Mouse (Mus musculus) lung, embryonic 16.5 days (tissue): ENCODE measurements around the gene Afap1l2. TPM values are rescaled to one million over a fixed set of nuclear protein-coding genes. Genes with fewer than 3 reads are reported as not detected.
A peak's percentile ranks its signal among the peaks of the same experiment; 100 is the strongest.

Experiments
- ATAC-seq: fragments of 200-750 bp; cut with Nextera tagmentation; 2 replicates; pipeline ENCODE4 v1.8.0; 2017; ENCODE audit warnings: low read depth, mild to moderate bottlenecking, moderate library complexity
- H3K27ac ChIP-seq: fragments of 300-500 bp; sonication (generic); 2 replicates; pipeline ENCODE4 v1.5.1; 2014; ENCODE audit warnings: mild to moderate bottlenecking, control low read depth, low read length
- H3K27me3 ChIP-seq: fragments of 300-500 bp; sonication (generic); 2 replicates; pipeline ENCODE4 v1.6.1; 2014; ENCODE audit warnings: low read depth, low read length, mixed read lengths; ENCODE audit not compliant: control insufficient read depth, insufficient read depth
- H3K36me3 ChIP-seq: fragments of 300-500 bp; sonication (generic); 2 replicates; pipeline ENCODE4 v1.6.1; 2014; ENCODE audit warnings: low read length; ENCODE audit not compliant: control insufficient read depth, insufficient read depth
- H3K4me1 ChIP-seq: fragments of 300-500 bp; sonication (generic); replicated peaks from 2 replicates; pipeline ENCODE4 v1.6.1; 2014; ENCODE audit warnings: low read length, mixed read lengths; ENCODE audit not compliant: control insufficient read depth, insufficient read depth
- H3K4me2 ChIP-seq: fragments of 300-500 bp; sonication (generic); 2 replicates; pipeline ENCODE4 v1.6.1; 2014; ENCODE audit warnings: low read depth, low read length, control low read depth
- H3K4me3 ChIP-seq: fragments of 300-500 bp; sonication (generic); 2 replicates; pipeline ENCODE4 v1.5.1; 2014; ENCODE audit warnings: mild to moderate bottlenecking, low read length, control low read depth
- H3K9ac ChIP-seq: fragments of 300-500 bp; sonication (generic); 2 replicates; pipeline ENCODE4 v1.6.1; 2014; ENCODE audit warnings: low read length, control low read depth
- H3K9me3 ChIP-seq: fragments of 300-500 bp; sonication (generic); 2 replicates; pipeline ENCODE4 v1.6.1; 2016; ENCODE audit warnings: low read length; ENCODE audit not compliant: control insufficient read depth
- WGBS: fragments of 180-500 bp; shearing (Covaris S2); extraction: QIAGEN DNeasy Blood & Tissue Kit; methylation state at CpG from one replicate; pipeline ENCODE4 v1.1.7; 2014; 5-methylcytosine and 5-hydroxymethylcytosine counted together
- polyA plus RNA-seq: library from polyadenylated mRNA; unstranded; fragments of >200 nt; fragmentation: Nextera tagmentation; extraction: Ambion mirVana; gene quantifications from 2 replicates; pipeline ENCODE4 v1.2.1, GENCODE M21; 2015

The Afap1l2 gene
- polyA plus RNA-seq, 1 experiment from 2014 or later: 31.3 TPM

DNA sequence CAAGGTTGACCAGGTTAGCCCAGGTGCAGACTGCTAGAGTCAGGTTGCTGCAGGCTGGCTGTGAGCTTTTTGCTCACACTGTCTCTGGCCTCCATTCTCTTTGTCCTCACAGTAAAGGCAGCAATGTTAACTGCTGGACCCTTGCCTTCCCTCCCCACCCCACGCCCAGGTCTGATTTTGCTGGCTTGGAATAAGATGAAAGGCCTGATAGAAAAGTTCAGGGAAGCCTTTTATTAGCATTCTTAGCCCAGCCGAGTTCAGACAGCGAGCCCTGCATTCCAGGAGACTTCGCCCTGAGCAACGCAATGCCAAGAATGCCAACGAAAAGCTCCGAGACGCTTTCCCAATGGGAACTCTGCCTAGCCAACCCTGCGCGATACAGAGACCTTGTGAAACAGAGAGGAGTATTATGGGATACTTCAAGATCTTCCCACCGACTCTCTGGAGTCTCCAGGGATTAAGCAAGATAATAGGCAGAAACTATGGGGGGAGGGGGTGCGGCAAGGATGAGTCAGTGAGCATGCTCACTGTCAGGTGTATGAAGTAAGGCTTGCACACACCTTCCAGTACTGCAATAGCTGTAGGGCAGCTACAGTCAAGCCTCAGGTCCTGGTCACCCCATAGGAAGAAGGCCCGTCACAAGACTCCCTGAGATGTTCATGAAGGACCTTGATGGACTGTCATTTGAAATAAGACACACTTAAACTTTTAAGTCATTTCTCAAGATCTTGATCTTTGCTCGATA, 17.5 kb downstream of the Afap1l2 start:
- Histone ChIP-seq H3K27me3 (no peaks in the 10 kb centered on the region), H3K27ac (peak overlapping the region; percentile 74), H3K4me1 (peaks cover 47% of the 10 kb centered on the region), H3K36me3 (no peaks in the 10 kb centered on the region), H3K9ac (no peak overlapping the region), H3K9me3 (no peaks in the 10 kb centered on the region), H3K4me3 (no peak overlapping the region), H3K4me2 (no peak overlapping the region)
- 41% methylated on average over 14 of the region's 14 CpGs for WGBS
- ATAC-seq: peak; percentile 55

DNA sequence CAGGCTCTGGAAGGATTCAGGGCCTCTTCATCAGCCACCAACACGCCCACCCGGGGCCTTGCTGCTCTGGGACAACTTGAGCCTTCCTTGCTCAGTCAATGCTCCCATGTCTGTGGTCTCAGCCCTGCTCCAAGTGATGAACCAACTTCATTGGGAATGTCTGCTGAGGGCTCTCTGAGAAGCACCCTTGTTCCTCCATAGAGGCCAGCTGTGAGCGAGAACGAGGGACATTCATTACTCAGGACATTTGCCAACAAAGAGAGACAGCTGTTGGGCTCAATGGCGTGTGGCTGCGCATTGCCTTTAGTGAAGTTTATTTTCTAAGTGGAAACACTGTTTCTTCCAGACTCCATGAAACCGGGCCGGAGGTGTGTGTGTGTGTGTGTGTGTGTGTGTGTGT, 18.9 kb downstream of the Afap1l2 start:
- Histone ChIP-seq H3K27me3 (no peaks in the 10 kb centered on the region), H3K36me3 (no peaks in the 10 kb centered on the region), H3K4me1 (peaks cover 38% of the 10 kb centered on the region), H3K4me2 (no peak overlapping the region), H3K4me3 (no peak overlapping the region), H3K9me3 (no peaks in the 10 kb centered on the region), H3K27ac (peak overlapping the region; percentile 75), H3K9ac (no peak overlapping the region)
- peak; percentile 72 for ATAC-seq
- 58% methylated on average over 8 of the region's 8 CpGs for WGBS

DNA sequence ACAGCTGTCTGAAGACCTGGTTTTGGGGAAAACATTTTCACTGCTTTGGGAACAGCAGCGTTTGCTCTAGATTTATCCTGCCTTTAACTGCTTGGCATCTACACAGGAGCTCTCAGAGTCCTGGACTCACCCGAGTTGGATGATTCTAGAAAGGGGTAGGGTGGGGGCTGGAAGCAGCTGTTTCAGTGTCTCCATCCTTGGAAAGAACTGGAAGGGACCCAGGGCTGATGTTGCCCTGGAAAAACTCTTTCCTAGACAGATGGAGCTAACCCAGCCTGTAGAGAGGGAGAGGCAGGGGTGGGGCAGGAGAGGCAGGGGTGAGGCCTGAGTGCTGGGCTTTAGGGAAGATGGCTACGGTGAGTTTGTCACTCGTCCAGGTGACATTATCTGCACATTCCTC, 23.8 kb downstream of the Afap1l2 start:
- Histone ChIP-seq H3K27me3 (no peaks in the 10 kb centered on the region), H3K9ac (no peak overlapping the region), H3K36me3 (no peaks in the 10 kb centered on the region), H3K4me1 (peaks cover 22% of the 10 kb centered on the region), H3K4me3 (no peak overlapping the region), H3K9me3 (no peaks in the 10 kb centered on the region), H3K4me2 (no peak overlapping the region), H3K27ac (no peak overlapping the region)
- WGBS: 48% methylated on average over 4 of the region's 4 CpGs
- peak; percentile 39 for ATAC-seq

DNA sequence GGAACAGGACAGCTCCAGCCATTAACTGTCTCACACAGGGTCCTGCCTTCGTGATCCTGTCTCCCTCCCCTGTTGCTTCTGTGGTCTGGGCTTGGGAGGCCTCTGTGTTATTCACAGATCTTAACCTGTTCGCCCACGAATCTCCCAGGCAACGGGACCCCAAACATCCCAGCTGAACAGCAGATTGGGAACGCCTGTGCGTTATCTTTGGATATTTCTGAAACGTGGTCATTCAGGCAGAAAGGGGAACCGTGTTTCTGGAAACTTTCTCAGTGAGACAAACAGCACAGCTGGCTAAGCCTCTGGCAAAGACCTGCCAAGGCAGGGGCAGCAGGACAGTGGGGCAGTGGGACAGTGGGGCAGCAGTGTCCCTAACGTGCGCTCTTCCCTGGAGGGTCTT, 24.3 kb downstream of the Afap1l2 start:
- H3K4me1 ChIP-seq: peaks cover 18% of the 10 kb centered on the region
- WGBS: 59% methylated on average over 10 of the region's 10 CpGs
- ATAC-seq: no peak
- no peak overlapping the region for H3K4me2 ChIP-seq
- H3K4me3 ChIP-seq: no peak overlapping the region
- no peaks in the 10 kb centered on the region for H3K9me3 ChIP-seq
- no peak overlapping the region for H3K27ac ChIP-seq
- no peak overlapping the region for H3K9ac ChIP-seq
- no peaks in the 10 kb centered on the region for H3K27me3 ChIP-seq
- no peaks in the 10 kb centered on the region for H3K36me3 ChIP-seq

DNA sequence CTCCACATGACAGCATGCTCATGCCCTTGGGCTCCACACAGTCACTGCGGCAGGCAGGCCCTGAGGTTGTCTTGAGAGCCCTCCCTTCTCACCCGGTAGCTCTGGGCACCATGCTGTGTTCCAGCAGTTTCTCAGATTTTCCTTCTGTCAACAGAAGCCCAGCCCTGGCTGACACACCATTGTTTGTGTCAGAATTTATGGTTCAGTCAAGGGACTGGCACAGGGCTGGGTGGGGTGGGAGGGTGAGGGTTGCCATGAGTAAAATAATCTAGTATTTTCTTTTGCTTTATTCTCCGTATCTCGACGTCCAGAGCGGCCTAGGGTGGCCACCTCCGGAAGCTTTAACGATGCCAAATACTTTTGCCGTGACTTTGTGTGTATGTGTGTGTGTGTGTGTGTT, 26.3 kb downstream of the Afap1l2 start:
- WGBS: 70% methylated on average over 9 of the region's 9 CpGs
- no peaks in the 10 kb centered on the region for H3K27me3 ChIP-seq
- no peak overlapping the region for H3K9ac ChIP-seq
- H3K27ac ChIP-seq: no peak overlapping the region
- H3K9me3 ChIP-seq: no peaks in the 10 kb centered on the region
- H3K36me3 ChIP-seq: no peaks in the 10 kb centered on the region
- peaks cover 19% of the 10 kb centered on the region for H3K4me1 ChIP-seq
- no peak overlapping the region for H3K4me2 ChIP-seq
- ATAC-seq: no peak
- no peak overlapping the region for H3K4me3 ChIP-seq

DNA sequence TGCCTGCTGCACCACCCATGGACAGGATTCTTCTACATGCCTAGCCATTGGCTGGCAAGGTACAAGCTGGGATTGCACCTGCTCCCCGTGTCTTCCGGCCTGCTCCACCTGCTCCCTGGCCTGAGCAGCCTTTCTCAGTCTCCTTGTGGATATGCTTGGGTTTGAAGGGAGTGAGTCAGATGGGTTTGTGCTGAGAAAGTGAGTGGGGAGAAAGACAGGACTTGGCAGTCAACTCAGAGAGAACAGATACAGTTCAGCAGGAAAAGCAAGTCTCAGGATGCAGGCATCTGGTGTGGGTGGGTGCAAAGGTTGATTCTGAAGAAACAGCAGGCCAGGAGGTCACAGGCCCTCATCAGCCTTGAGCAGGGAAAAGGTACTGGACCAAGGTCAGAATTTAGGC, 27.2 kb downstream of the Afap1l2 start:
- H3K27ac ChIP-seq: no peak overlapping the region

DNA sequence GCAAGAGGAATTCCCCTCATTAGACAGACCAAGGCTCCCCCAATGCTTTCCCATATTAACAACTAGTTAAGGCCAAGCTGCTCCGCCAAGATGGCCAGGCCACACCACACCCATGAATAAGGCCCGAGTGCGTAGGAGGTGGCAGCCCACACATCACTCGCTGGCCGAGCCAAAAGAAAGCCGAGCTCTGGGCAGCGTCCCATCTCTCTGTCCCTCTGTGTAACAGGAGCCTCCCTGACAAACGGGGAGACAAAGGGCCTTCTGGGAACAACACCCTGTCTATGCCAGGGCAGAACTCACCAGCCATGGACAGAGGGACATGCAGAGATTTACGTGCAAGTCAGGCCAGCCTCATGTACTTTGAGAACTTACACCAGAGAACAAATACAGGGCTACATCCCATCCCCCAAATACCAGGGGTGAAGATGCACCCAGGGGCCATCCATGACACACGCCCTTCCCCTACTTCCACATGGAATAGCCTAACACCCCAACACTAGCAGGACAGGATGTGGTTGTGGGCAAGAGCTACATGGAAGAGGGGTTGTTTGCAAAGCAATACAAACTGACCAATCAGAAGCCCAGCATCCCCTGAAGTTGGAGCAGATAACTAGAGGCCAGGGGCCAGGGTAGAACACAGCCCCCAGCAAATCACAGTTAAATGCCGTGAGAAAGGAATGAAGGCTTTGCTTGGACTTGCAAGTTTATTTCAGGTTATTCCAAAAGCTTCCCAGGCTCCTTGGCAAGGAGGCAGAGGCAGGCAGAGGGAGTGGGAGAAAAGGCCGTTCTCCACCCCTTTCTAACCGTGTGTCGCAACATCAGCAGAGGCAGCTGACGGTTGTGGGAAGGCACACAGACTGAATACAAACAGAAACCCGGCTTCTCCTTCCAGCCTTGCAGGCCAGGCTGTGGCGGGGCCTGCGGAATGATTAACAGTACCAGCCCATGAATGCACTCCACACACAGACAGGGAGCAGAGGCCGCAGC, 30.8 kb downstream of the Afap1l2 start:
- 28% methylated on average over 19 of the region's 19 CpGs for WGBS
- peak; percentile 82 for ATAC-seq
- no peaks in the 10 kb centered on the region for H3K36me3 ChIP-seq
- no peak overlapping the region for H3K4me3 ChIP-seq
- H3K4me2 ChIP-seq: no peak overlapping the region
- H3K9me3 ChIP-seq: no peaks in the 10 kb centered on the region
- H3K4me1 ChIP-seq: peaks cover 34% of the 10 kb centered on the region
- 0 out of 2 replicates have a peak overlapping the region, but pooled peaks have one; percentile 27 for H3K9ac ChIP-seq
- H3K27me3 ChIP-seq: no peaks in the 10 kb centered on the region
- peak overlapping the region; percentile 81 for H3K27ac ChIP-seq

More for the DNA sequence above, 27.2 kb downstream of the Afap1l2 start:
- H3K36me3 ChIP-seq: no peaks in the 10 kb centered on the region
- no peak overlapping the region for H3K9ac ChIP-seq
- no peaks in the 10 kb centered on the region for H3K9me3 ChIP-seq
- peaks cover 26% of the 10 kb centered on the region for H3K4me1 ChIP-seq
- H3K4me3 ChIP-seq: no peak overlapping the region
- H3K27me3 ChIP-seq: no peaks in the 10 kb centered on the region
- no peak overlapping the region for H3K4me2 ChIP-seq
- 84% methylated on average over 2 of the region's 2 CpGs for WGBS
- ATAC-seq: no peak

DNA sequence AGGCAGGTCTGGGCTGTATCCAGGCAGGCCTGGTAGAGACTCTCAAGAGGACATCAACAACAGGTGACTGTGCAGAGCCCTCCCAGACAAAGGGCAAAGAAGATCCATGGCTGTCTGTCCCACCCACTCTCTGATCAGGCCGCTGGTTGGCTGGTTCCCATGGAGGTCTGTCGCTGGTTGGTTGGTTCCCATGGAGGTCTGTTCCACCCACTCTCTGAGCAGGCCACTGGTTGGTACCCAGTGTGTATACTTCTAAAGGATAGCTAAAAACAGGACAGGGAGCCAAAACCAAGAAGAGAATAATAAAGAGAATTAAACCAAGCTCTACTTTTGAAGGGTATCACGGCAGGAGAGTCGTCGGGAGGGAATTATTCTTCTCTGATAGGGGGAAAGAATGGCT, 31.5 kb downstream of the Afap1l2 start:
- peak overlapping the region; percentile 81 for H3K27ac ChIP-seq

DNA sequence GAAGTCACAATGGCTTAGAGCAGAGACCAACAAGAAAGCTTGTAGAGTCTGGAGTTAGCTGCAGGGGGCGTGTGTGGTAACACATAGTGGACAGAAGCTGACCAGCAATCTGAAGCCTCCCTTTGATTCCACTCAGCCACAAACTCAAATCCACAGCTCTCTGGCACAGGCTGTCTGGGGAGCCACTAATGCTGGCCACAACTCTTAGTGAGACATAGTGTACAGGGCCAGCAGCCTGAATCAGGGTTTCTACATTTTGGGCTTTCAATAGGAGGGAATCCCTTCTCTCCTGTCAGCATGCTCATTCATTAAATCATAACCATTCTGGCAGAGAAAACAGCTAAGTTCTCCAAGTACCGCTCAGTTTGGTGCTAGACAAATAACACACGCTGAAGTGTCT, 32.5 kb downstream of the Afap1l2 start:
- peak; percentile 4; the same call in 1 of the 2 replicates for ATAC-seq
- no peaks in the 10 kb centered on the region for H3K36me3 ChIP-seq
- H3K4me3 ChIP-seq: no peak overlapping the region
- no peak overlapping the region for H3K4me2 ChIP-seq
- H3K9ac ChIP-seq: no peak overlapping the region
- H3K9me3 ChIP-seq: no peaks in the 10 kb centered on the region
- WGBS: 60% methylated on average over 3 of the region's 3 CpGs
- H3K4me1 ChIP-seq: peaks cover 30% of the 10 kb centered on the region
- H3K27ac ChIP-seq: peak overlapping the region; percentile 66
- no peaks in the 10 kb centered on the region for H3K27me3 ChIP-seq

More for the DNA sequence above, 31.5 kb downstream of the Afap1l2 start:
- WGBS: 88% methylated on average over 5 of the region's 5 CpGs
- Histone ChIP-seq H3K9me3 (no peaks in the 10 kb centered on the region), H3K4me3 (no peak overlapping the region), H3K4me2 (no peak overlapping the region), H3K36me3 (no peaks in the 10 kb centered on the region), H3K27me3 (no peaks in the 10 kb centered on the region), H3K4me1 (peaks cover 30% of the 10 kb centered on the region), H3K9ac (no peak overlapping the region)
- no peak for ATAC-seq
